28 mouse cellular contexts compared by ENCODE assay signal in genomic region chr12:8377955-8378620, GRCm38 (mm10).
A peak's percentile ranks its signal among the peaks of the same experiment; 100 is the strongest.
DNase-seq lines count a peak whose midpoint lies in the region; ATAC-seq and TF ChIP-seq lines count a peak whose summit lies in the region.
"Had no signal": no experiment of that assay in that cellular context is flagged by ENCODE, and none has a peak within 500 bp of the region (broad histone marks: within the 10 kb centered on the region; RNA-seq: fewer than 3 reads in every experiment).

No protein-coding gene starts in this region.

- no peak for TF ChIP-seq CTCF in gastrocnemius, adult 2 months (IDR thresholded peaks at IDR 0.05)

- H3K27ac ChIP-seq in gastrocnemius, adult 2 months = peak overlapping the region; percentile 56
- H3K27ac ChIP-seq in midbrain, embryonic 11.5 days (ENCODE audit: low read depth, low read length) = no peak overlapping the region
- no peak overlapping the region for H3K27ac ChIP-seq in midbrain, embryonic 16.5 days (ENCODE audit: low read length)
- H3K27ac ChIP-seq in embryonic facial prominence, embryonic 13.5 days = peak overlapping the region; percentile 41
- peak overlapping the region; percentile 72; the same call in 1 of the 2 replicates for H3K27ac ChIP-seq in limb, embryonic 13.5 days
- H3K27ac ChIP-seq: forebrain, embryonic 15.5 days; layer of hippocampus, adult 2 months; liver, embryonic 14.5 days; midbrain, embryonic 13.5 days; stomach, postnatal 0 days had no signal

- no peak overlapping the region for H3K4me2 ChIP-seq in midbrain, embryonic 11.5 days
- no peak overlapping the region for H3K4me2 ChIP-seq in midbrain, embryonic 16.5 days (ENCODE audit: low read length)
- H3K4me2 ChIP-seq in embryonic facial prominence, embryonic 13.5 days = no peak overlapping the region
- no peak overlapping the region for H3K4me2 ChIP-seq in limb, embryonic 13.5 days (replicated peaks)
- H3K4me2 ChIP-seq: forebrain, embryonic 15.5 days; midbrain, embryonic 13.5 days had no signal

- H3K4me1 ChIP-seq in midbrain, embryonic 11.5 days (ENCODE audit: control insufficient read depth, insufficient read depth, low read length) = no peaks in the 10 kb centered on the region
- H3K4me1 ChIP-seq in midbrain, embryonic 16.5 days (ENCODE audit: control insufficient read depth, insufficient read depth, low read length) = no peaks in the 10 kb centered on the region
- peaks cover 21% of the 10 kb centered on the region for H3K4me1 ChIP-seq in embryonic facial prominence, embryonic 13.5 days
- H3K4me1 ChIP-seq in limb, embryonic 13.5 days = peaks cover 41% of the 10 kb centered on the region
- H3K4me1 ChIP-seq: forebrain, embryonic 15.5 days; midbrain, embryonic 13.5 days had no signal

- no peaks in the 10 kb centered on the region for H3K36me3 ChIP-seq in midbrain, embryonic 11.5 days (ENCODE audit: control insufficient read depth, insufficient read depth, low read length)
- no peaks in the 10 kb centered on the region for H3K36me3 ChIP-seq in midbrain, embryonic 16.5 days (ENCODE audit: control insufficient read depth, insufficient read depth, low read length)
- H3K36me3 ChIP-seq in embryonic facial prominence, embryonic 13.5 days = no peaks in the 10 kb centered on the region
- H3K36me3 ChIP-seq in limb, embryonic 13.5 days = no peaks in the 10 kb centered on the region
- H3K36me3 ChIP-seq: forebrain, embryonic 15.5 days; G1E; heart, embryonic 10.5 days; midbrain, embryonic 13.5 days had no signal

- DNase-seq in gastrocnemius, adult 2 months = no peak
- no peak for DNase-seq in gastrocnemius, postnatal 4 days (ENCODE audit: low spot score in 2 of 2)
- peak; percentile 80 for DNase-seq in midbrain, embryonic 11.5 days (ENCODE audit: low spot score, missing footprints)
- DNase-seq in c-Kit-positive CD71-positive TER-119-positive erythroid progenitor cells, embryonic 14.5 days (ENCODE audit: low spot score) = no peak
- DNase-seq in kidney, postnatal 36 days = no peak
- DNase-seq: adrenal gland, postnatal 10 days; cerebellum, adult 18-20 months; cerebellum, postnatal 36 days; gastrocnemius, postnatal 25 days; heart, postnatal 36 days; kidney, postnatal 10 days; layer of hippocampus, postnatal 36 days; retina, postnatal 1 day had no signal

- no peak for ATAC-seq in midbrain, embryonic 11.5 days (ENCODE audit: low FRiP score)
- ATAC-seq in midbrain, embryonic 16.5 days = no peak
- no peak for ATAC-seq in embryonic facial prominence, embryonic 13.5 days (ENCODE audit: insufficient number of reproducible peaks, insufficient read depth, low FRiP score, low TSS enrichment, low read depth)
- ATAC-seq in limb, embryonic 13.5 days (ENCODE audit: low FRiP score, low read depth) = no peak
- ATAC-seq: activated CD4-positive, CD25-positive, alpha-beta regulatory T cell, adult 4 months; forebrain, embryonic 15.5 days; hindbrain, embryonic 16.5 days; intestine, postnatal 0 days; lung, postnatal 0 days; midbrain, embryonic 13.5 days had no signal

- no peaks in the 10 kb centered on the region for H3K9me3 ChIP-seq in midbrain, embryonic 11.5 days (ENCODE audit: control insufficient read depth, low read length)
- H3K9me3 ChIP-seq in midbrain, embryonic 16.5 days (replicated peaks; ENCODE audit: control insufficient read depth, low read length, poor library complexity, severe bottlenecking) = no peaks in the 10 kb centered on the region
- H3K9me3 ChIP-seq in embryonic facial prominence, embryonic 13.5 days = no peaks in the 10 kb centered on the region
- no peaks in the 10 kb centered on the region for H3K9me3 ChIP-seq in limb, embryonic 13.5 days
- H3K9me3 ChIP-seq: forebrain, embryonic 15.5 days; G1E; heart, embryonic 10.5 days; midbrain, embryonic 13.5 days had no signal

- H3K4me3 ChIP-seq in gastrocnemius, adult 2 months = no peak overlapping the region
- no peak overlapping the region for H3K4me3 ChIP-seq in midbrain, embryonic 11.5 days (ENCODE audit: low read depth, low read length)
- no peak overlapping the region for H3K4me3 ChIP-seq in midbrain, embryonic 16.5 days (ENCODE audit: low read depth, low read length)
- no peak overlapping the region for H3K4me3 ChIP-seq in embryonic facial prominence, embryonic 13.5 days
- no peak overlapping the region for H3K4me3 ChIP-seq in limb, embryonic 13.5 days
- H3K4me3 ChIP-seq: erythroblast, embryonic 14.5 days; forebrain, embryonic 15.5 days; heart, embryonic 10.5 days; layer of hippocampus, adult 2 months; midbrain, embryonic 13.5 days had no signal

- H3K27me3 ChIP-seq in midbrain, embryonic 11.5 days (ENCODE audit: control insufficient read depth, insufficient read depth, low read length) = no peaks in the 10 kb centered on the region
- no peaks in the 10 kb centered on the region for H3K27me3 ChIP-seq in midbrain, embryonic 16.5 days (ENCODE audit: control insufficient read depth, insufficient read depth, low read depth, low read length)
- no peaks in the 10 kb centered on the region for H3K27me3 ChIP-seq in embryonic facial prominence, embryonic 13.5 days
- H3K27me3 ChIP-seq in limb, embryonic 13.5 days = no peaks in the 10 kb centered on the region
- H3K27me3 ChIP-seq: forebrain, embryonic 15.5 days; midbrain, embryonic 13.5 days had no signal

- WGBS in midbrain, embryonic 11.5 days = 80% methylated on average over 9 of the region's 9 CpGs
- WGBS in midbrain, embryonic 16.5 days = 87% methylated on average over 9 of the region's 9 CpGs
- WGBS in embryonic facial prominence, embryonic 13.5 days = 30% methylated on average over 9 of the region's 9 CpGs
- WGBS in limb, embryonic 13.5 days = 27% methylated on average over 9 of the region's 9 CpGs

- intact Hi-C loops in gastrocnemius, adult 2 months (cut with DNase I) = no loop called here

- no peak overlapping the region for H3K9ac ChIP-seq in midbrain, embryonic 11.5 days (ENCODE audit: low read length)
- no peak overlapping the region for H3K9ac ChIP-seq in midbrain, embryonic 16.5 days (ENCODE audit: low read depth, low read length)
- no peak overlapping the region for H3K9ac ChIP-seq in embryonic facial prominence, embryonic 13.5 days
- no peak overlapping the region for H3K9ac ChIP-seq in limb, embryonic 13.5 days
- H3K9ac ChIP-seq: forebrain, embryonic 15.5 days; liver, embryonic 14.5 days; midbrain, embryonic 13.5 days had no signal

Comparison
In these comparisons a context has a peak if more than half of its experiments do, and no peak if none do; other contexts are left out.
1. H3K27ac ChIP-seq: peak in gastrocnemius, adult 2 months (single experiment), embryonic facial prominence, embryonic 13.5 days (single experiment) and limb, embryonic 13.5 days (single experiment); none in midbrain, embryonic 11.5 days (single experiment) and midbrain, embryonic 16.5 days (single experiment).